Mouse (Mus musculus): ENCODE measurements at regions not wholly inside any gene's neighbourhood (a gene's known extent, or its start where the extent isn't known, plus 50 kb on each side); places are given as distances from the start of the nearest gene placed in this dataset.

DNA sequence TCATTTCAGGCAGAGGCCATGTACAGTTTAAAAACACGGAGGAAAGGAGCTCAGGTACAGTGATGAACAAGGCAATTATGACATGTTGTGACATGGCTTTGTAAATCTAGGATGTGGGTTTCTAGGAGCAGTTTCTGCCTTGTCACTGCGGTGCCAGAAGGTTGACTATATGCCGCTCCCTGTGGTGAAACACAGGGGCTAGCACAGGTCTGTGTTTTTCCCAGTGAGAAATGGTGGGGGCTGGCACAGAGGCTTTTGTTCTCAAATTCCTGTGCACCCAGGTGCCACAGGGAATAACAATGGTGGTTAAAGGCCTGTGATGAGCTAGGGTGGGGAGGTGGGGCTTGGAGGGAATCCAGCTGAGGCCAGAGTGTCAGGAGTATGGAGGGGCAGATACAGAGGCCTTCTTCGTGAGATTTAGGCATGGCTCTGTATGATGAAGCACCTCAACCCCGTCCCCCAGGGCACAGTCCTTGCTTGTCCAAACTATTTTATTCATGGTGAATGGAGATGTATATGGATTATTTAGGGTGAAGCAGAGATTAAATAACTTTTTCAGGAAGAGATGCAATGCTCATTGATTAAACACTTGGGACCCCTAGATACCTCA is 80.0 kb upstream of the Inhba start:
- no peak for DNase-seq

DNA sequence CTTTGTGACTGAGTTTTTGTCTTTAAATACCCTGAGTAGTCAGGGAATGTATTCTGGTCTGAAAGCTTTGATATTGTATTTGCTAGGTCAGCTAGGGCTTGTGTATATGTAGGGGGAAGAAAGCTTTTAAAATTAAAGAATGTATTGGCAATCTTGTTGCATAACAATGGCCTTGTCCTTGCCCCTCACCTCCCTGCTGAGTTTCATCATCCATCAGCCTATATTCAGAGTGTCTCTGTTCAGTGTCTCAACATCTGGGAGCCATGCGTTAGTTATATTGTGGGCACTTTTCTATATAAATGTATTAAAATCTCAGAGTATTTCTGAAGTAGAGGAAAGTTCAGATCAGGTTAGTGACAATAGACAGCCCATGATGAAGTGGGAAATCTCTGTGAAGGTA is 76.0 kb upstream of the Inhba start:
- no peak for DNase-seq

DNA sequence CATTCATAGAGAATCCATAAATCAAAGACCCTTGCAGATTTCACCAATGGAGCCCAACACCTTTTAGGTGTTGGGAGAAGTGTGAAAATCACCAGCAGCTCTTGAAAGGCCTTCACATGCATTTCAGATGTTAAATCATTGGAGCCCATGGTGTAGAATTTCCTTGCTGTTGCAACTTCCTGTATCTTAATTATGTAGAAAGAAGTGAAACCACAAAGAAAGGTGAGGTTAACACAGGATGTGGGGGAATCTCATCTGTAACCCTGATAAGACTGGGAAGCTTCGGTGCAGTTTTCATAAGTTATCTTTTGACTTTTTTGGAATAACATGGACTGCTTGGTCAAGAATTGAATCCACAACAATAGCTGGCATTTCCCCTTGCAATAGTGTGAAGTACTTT is 75.5 kb upstream of the Inhba start:
- DNase-seq: no peak

DNA sequence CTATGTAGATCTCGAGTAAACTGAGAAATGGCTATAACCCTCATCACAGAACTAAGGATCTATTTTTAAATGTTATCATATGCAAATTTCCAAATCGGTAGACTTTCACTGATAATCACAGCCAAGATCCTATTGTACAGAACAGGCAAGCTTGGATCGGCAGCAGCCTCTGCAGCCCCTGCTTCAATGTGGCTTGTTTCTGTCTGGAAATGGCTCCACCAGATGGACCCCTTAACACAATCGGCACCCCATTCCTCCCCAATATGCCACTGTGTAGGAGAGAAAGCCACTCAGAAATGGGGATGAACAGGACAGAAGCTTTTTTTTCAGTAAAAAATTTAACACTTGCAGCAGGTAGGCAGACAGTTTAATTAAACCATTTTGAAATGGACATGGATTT is 61.5 kb upstream of the Inhba start:
- no peak for DNase-seq

DNA sequence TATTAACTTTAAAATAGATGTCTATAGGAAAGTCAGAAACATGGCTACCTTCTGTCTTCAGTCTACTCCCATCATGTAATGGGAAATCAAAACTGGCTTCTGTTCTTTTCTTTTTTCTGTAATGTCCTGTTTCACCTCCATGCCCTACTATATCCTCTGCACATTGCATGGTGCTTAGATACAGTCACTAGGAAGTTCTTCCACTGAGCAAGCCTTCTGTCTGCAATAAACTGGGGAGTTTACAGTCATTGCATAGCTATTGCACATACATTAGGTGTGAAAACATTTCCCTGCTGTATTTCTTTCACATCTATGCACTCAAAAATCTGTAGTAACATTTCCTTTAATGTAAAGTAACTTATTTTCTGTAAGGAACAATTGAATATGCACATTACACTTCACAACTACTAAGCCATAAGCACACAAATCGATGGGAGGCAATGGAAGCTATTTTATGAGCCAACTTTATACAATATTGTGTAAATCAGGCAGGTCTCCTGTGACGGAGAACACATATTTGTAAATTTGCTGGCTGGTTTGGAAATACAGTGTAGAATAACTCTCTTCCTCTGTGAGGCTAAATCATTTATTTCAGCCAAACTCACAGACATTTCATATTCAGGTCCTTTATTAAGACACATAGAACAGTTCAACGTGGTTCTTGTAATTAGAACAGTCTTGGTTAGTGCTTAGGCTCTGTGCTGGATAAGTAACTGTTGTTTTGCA is 60.6 kb upstream of the Inhba start:
- no peak for DNase-seq

All from kidney, postnatal 10 days (tissue).